Mouse (Mus musculus) naive thymus-derived CD4-positive, alpha-beta T cell, adult 2 months (primary cell): ENCODE results near the gene Spns1.

ENCODE experiments used
- DNase-seq: peaks from one replicate; pipeline ENCODE4 v3.0.0-alpha.2; 2011; ENCODE audit warnings: low read depth

Spns1 gene

GRCm38 (mm10) chr7:126369393-126369792 lies 7.9 kb downstream of the Spns1 start, which contains the start of gene Lat:
Gene Lat, minus strand, starts transcription at chr7:126369570.
- DNase-seq: peak; percentile 87

GRCm38 (mm10) chr7:126368367-126368766 lies 8.9 kb downstream of the Spns1 start:
- DNase-seq: no peak

- DNase-seq: peak; percentile 65
Measured at GRCm38 (mm10) chr7:126367636-126368035, 9.6 kb downstream of the Spns1 start.

- no peak for DNase-seq
Measured at GRCm38 (mm10) chr7:126363038-126363437, 14.2 kb downstream of the Spns1 start.

- no peak for DNase-seq
Measured at GRCm38 (mm10) chr7:126359049-126359448, 18.2 kb downstream of the Spns1 start.

GRCm38 (mm10) chr7:126358413-126358812 lies 18.8 kb downstream of the Spns1 start:
- DNase-seq: peak; percentile 58

- DNase-seq: peak; percentile 53
Measured at GRCm38 (mm10) chr7:126357838-126358237, 19.4 kb downstream of the Spns1 start.

GRCm38 (mm10) chr7:126356793-126357591 lies 20.3 kb downstream of the Spns1 start:
- DNase-seq: no peak

- no peak for DNase-seq
Measured at GRCm38 (mm10) chr7:126355847-126356597, 21.2 kb downstream of the Spns1 start.

- no peak for DNase-seq
Measured at GRCm38 (mm10) chr7:126354738-126355614, 22.3 kb downstream of the Spns1 start.

GRCm38 (mm10) chr7:126353994-126354365 lies 23.3 kb downstream of the Spns1 start:
- DNase-seq: no peak

- DNase-seq: no peak
Measured at GRCm38 (mm10) chr7:126353251-126353993, 23.8 kb downstream of the Spns1 start.

GRCm38 (mm10) chr7:126351419-126351951 lies 25.8 kb downstream of the Spns1 start:
- DNase-seq: no peak

- DNase-seq: no peak
Measured at GRCm38 (mm10) chr7:126350748-126351418, 26.4 kb downstream of the Spns1 start.

GRCm38 (mm10) chr7:126348293-126348692 lies 29.0 kb downstream of the Spns1 start:
- DNase-seq: no peak

- DNase-seq: no peak
Measured at GRCm38 (mm10) chr7:126347098-126347497, 30.2 kb downstream of the Spns1 start.

- no peak for DNase-seq
Measured at GRCm38 (mm10) chr7:126345969-126346368, 31.3 kb downstream of the Spns1 start.

GRCm38 (mm10) chr7:126345557-126345956 lies 31.7 kb downstream of the Spns1 start:
- DNase-seq: no peak

GRCm38 (mm10) chr7:126340896-126341295 lies 36.4 kb downstream of the Spns1 start:
- DNase-seq: no peak

GRCm38 (mm10) chr7:126340206-126340618 lies 37.0 kb downstream of the Spns1 start:
- DNase-seq: peak; percentile 73
